Mouse (Mus musculus): Measurements from ENCODE around the gene Ythdf1.

The Ythdf1 gene

DNA sequence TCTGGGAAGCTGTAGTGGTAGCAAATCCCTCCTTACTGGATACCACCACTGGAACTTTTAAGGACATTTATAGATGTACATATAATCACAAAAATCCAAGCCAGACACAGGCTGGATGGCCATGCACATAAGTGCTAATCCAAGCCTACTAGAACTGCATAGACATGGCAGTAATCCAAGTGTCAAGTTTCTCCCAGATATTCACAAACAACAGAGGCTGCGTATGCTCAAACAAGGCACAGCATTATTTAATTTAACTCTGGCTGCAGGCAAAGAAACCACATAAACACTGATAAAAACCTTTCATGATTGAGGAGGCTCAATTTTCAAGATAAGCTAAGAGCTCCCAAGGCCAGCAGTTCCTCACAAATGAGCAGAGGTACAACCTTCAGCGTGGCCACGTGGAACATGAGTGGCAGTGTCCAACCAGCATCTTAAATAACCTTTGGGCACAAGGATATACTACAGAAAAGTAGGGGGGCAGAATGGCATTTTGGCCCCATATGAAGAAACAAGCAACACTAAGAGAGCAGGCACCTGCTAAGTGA is 4.8 kb downstream of the Ythdf1 start:
- in situ Hi-C loops (cut with MboI, MseI): no loop called here

DNA sequence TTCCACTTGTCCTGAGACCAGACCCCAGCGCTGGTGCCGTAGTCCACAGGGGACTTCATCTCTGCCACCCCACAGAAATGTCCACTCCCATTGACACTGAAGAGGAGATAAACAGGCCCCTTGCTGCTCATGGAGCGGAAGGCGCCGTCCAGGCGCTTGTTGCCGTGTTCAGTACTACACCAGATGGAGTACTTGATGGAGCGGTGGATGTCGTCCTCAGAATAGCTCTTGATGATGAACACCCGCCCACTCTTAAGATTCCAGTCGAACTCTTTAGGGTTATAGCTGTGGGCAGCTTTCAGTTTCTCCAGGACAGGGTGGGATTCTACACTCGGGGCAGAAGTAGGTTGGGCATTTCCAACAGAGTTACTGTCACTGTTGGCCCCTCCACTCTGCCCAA is 9.8 kb downstream of the Ythdf1 start:
- in situ Hi-C loops (cut with MboI, MseI): no loop called here

DNA sequence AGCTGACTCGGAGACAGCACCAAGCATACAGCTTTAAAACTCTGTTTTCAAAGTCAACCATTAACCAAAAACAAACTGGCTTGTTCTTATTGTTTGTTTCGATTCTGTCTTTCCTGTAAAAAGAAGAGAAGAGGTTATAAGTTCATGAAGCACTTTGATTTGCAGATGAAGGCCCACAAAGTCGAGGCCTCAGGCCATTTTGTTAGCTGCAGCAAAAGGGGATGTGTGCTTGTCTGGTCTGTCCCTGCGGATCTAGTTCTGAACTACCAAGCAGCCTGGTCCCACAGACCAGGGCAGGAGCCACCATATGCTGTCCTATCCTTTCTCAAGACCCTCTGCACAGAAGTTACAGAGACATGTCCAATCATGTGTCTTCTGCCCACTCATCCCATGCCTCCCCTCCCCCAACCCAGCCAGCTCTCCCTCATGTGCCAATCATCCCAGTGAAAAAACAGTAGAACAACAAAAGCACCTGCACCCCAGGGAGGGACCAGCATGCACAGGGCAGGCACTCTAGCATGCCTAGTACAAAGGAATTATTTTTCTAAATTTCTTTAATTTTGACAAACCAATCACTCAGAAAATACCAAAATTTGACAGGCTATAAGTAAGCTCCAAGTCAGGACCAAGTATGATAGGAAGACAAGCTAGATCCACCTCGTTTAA is 15.1 kb downstream of the Ythdf1 start:
- in situ Hi-C loops (cut with MboI, MseI): no loop called here

DNA sequence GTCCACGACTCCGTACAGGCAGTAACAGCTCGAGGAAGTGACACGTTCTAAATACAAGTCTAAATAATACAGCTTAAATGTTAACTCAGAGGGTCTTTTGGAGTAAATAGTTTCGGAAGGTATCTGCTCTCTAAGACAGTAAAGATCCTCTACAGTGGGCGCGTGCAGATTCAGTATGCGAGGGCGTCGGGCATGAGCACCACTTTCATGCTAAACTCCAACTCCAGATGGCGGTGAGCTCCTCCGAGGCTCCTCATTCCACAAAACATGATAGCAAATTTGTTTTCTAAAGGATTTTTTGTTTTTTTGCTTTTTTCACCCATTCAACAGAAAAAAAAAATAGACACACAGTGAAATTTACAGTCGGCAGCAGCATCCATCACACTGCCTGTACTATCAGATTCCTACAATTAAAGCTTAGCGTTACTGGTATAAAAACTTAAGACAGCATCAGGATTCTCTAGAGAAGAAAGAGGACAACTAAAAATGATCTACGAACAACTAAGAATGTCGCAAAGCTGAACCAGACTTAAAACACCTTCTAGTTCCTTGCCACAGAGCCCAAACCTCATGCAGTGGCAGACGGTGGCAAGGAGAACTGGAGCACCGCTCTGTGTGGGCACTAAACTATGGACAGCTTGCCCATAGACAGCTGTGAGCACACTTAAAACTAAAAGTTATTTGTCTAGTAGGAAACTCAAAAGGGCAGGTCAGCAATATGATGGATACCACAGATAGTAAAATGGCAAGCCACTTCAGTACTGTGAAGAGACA is 16.1 kb downstream of the Ythdf1 start:
- in situ Hi-C loops (cut with MboI, MseI): no loop called here

GRCm38 (mm10) chr2:180902086-180902485 is 18.7 kb downstream of the Ythdf1 start:
- in situ Hi-C loops (cut with MboI, MseI): no loop called here

- in situ Hi-C loops (cut with MboI, MseI): no loop called here
Observed at GRCm38 (mm10) chr2:180897857-180898256, 22.9 kb downstream of the Ythdf1 start.

GRCm38 (mm10) chr2:180896819-180897625 is 23.7 kb downstream of the Ythdf1 start:
- in situ Hi-C loops (cut with MboI, MseI): no loop called here

- in situ Hi-C loops (cut with MboI, MseI): no loop called here
Observed at GRCm38 (mm10) chr2:180895837-180896525, 24.8 kb downstream of the Ythdf1 start.

- in situ Hi-C loops (cut with MboI, MseI): no loop called here
Observed at GRCm38 (mm10) chr2:180895321-180895720, 25.4 kb downstream of the Ythdf1 start.

- in situ Hi-C loops (cut with MboI, MseI): no loop called here
Observed at GRCm38 (mm10) chr2:180894734-180895133, 26.0 kb downstream of the Ythdf1 start.

DNA sequence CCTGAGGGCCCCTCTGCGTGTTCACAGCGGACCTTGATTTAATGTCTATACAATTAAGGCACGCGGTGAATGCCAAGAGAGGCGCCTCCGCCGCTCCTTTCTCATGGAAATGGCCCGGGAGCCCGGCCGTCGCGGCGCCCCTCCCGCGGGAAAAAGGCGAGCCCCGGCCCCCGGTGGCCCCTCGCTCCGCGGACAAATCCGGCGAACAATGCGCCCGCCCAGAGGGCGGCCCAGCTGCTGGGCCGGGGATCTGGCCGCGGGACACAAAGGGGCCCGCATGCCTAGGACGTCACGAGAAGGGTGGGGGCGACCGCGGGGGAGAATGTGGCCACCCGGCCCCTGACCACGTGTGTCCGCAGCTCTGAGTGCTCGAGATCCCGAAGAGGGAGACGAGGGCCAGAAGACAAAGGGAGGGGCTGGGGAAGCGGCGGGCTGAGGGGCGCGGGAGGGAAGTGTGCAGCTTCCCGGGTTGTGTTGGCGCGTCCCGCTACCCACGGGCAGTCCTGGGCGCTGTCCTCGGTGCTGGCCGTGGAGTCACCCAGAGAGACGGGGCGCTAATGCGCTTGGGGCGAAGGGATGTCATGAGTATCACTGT is 26.6 kb downstream of the Ythdf1 start:
- in situ Hi-C loops (cut with MboI, MseI): no loop called here

DNA sequence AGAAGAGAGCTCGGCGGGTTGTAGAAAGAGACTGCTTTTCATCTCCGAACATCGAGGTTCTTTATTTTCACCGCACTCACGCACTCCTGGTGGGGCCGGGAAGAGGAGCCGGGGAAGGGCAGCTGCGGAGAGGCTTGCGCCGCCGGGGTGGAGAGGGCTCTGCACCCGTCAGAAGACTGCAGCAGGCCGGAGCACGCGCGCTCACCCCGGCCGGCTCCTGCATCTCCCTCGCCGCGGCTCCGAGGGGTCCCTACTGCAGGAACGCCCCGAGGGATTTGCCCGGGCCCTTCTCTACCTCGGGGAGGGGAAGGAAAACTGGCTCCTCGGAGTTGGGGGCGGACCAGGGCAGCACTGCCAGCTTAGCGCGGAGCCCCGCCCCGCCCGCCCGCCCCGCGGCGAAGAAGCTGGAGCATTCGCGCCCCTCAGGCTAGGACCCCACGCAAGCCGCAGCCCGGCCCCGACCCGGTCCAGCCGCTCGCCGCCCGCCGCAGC is 27.2 kb downstream of the Ythdf1 start:
- in situ Hi-C loops (cut with MboI, MseI): no loop called here

- in situ Hi-C loops (cut with MboI, MseI): no loop called here
Observed at GRCm38 (mm10) chr2:180892841-180893521, 27.8 kb downstream of the Ythdf1 start.

GRCm38 (mm10) chr2:180891835-180892323 is 28.9 kb downstream of the Ythdf1 start:
- in situ Hi-C loops (cut with MboI, MseI): no loop called here

- in situ Hi-C loops (cut with MboI, MseI): no loop called here
Observed at GRCm38 (mm10) chr2:180891075-180891834, 29.5 kb downstream of the Ythdf1 start.

DNA sequence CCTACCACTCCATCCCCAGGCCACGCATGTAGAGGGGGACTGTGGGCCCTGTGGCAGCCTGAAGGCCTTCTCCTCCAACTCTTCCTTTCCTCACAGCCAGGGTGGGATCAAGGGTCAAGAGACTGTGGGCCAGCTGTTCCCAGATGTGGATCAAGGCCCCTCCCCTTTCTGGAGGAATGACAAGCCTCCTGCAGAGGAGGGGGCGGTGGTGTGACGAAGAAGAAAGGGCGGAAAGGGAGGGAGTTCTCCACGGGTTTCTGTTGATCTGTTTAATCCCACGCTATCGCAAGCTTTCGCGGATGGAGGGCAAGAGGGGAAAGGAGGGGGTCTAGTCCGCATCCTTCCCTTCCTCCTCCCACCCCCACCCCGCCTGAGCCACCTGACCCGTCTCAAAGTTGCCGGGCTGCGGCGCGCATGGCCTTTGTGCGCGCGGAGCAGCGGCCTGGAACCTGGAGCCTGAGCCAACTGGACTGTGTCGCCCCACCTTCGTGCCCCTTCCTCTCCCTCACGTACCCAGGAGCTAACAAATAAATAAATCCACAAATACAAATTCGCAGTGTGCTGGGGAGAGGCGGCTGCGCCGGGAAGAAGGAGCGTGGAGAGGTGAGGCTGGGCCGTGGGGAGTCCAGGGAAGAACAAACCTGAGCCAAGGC is 30.2 kb downstream of the Ythdf1 start:
- in situ Hi-C loops (cut with MboI, MseI): no loop called here

- in situ Hi-C loops (cut with MboI, MseI): loop anchor here in 1 of 2 experiments (5.0 kb wide), 1 partner anchor 93 kb away; no protein-coding TSS in a partner anchor
Observed at GRCm38 (mm10) chr2:180889921-180890280, 30.8 kb downstream of the Ythdf1 start.

GRCm38 (mm10) chr2:180889271-180889920 is 31.4 kb downstream of the Ythdf1 start:
- in situ Hi-C loops (cut with MboI, MseI): loop anchor here in 1 of 2 experiments (5.0 kb wide), 1 partner anchor 92 kb away; no protein-coding TSS in a partner anchor
